21 mouse cellular contexts compared by ENCODE assay signal in the genomic region with DNA sequence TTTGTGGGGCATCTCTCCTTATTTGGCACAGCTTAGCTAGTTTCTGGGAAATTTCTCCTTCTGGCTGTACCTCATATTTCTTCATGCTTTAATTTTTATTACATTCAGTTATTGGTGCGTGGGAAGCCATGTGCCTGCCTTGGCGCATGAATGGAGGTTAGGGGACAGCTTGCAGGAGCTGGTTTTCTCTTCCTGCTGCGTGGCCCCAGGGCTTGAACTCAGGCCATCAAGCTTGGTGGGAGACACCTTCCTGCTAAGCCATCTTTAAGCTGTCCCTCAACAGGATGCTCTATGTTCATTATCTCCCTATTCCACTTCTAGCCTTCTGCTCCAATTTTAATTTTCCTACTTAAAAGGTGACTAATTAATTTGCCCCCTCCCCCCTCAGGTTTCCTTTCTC. TPM values are rescaled to one million over a fixed set of nuclear protein-coding genes. Genes with fewer than 3 reads are reported as not detected.
DNase-seq lines count a peak whose midpoint lies in the region; ATAC-seq and TF ChIP-seq lines count a peak whose summit lies in the region.
"Had no signal": no experiment of that assay in that cellular context is flagged by ENCODE, and none has a peak within 500 bp of the region (broad histone marks: within the 10 kb centered on the region; RNA-seq: fewer than 3 reads in every experiment).

No protein-coding gene starts in this region.

- no peaks in the 10 kb centered on the region for H3K27me3 ChIP-seq in stomach, postnatal 0 days (ENCODE audit: control insufficient read depth, insufficient read depth, low read length)
- H3K27me3 ChIP-seq in heart, embryonic 12.5 days (replicated peaks) = peaks cover 34% of the 10 kb centered on the region

- 0 out of 2 replicates have a peak, but pooled peaks cover 2% of the 10 kb centered on the region for H3K4me1 ChIP-seq in stomach, postnatal 0 days (replicated peaks; ENCODE audit: control insufficient read depth, insufficient read depth)
- H3K4me1 ChIP-seq in heart, embryonic 12.5 days (replicated peaks) = peaks cover 22% of the 10 kb centered on the region

- no peaks in the 10 kb centered on the region for H3K36me3 ChIP-seq in stomach, postnatal 0 days (ENCODE audit: control insufficient read depth, insufficient read depth, low read length)
- H3K36me3 ChIP-seq in heart, embryonic 12.5 days = no peaks in the 10 kb centered on the region
- H3K36me3 ChIP-seq: embryonic facial prominence, embryonic 12.5 days; embryonic facial prominence, embryonic 15.5 days; forebrain, embryonic 12.5 days; forebrain, embryonic 15.5 days; heart, embryonic 10.5 days; hindbrain, embryonic 12.5 days; hindbrain, embryonic 15.5 days had no signal

- H3K4me2 ChIP-seq in stomach, postnatal 0 days (replicated peaks; ENCODE audit: low read depth) = no peak overlapping the region
- H3K4me2 ChIP-seq in heart, embryonic 12.5 days = no peak overlapping the region
- H3K4me2 ChIP-seq: embryonic facial prominence, embryonic 12.5 days; embryonic facial prominence, embryonic 15.5 days; forebrain, embryonic 12.5 days; forebrain, embryonic 15.5 days; hindbrain, embryonic 12.5 days; hindbrain, embryonic 15.5 days had no signal

- no peak for TF ChIP-seq CTCF in stomach, postnatal 0 days (IDR thresholded peaks at IDR 0.05; ENCODE audit: low read depth)

- H3K9ac ChIP-seq in stomach, postnatal 0 days (ENCODE audit: low read length) = no peak overlapping the region
- H3K9ac ChIP-seq in heart, embryonic 12.5 days = no peak overlapping the region
- H3K9ac ChIP-seq: embryonic facial prominence, embryonic 12.5 days; embryonic facial prominence, embryonic 15.5 days; forebrain, embryonic 12.5 days; forebrain, embryonic 15.5 days; hindbrain, embryonic 12.5 days; hindbrain, embryonic 15.5 days had no signal

- peak overlapping the region; percentile 58; the same call in 1 of the 2 replicates for H3K27ac ChIP-seq in stomach, postnatal 0 days (replicated peaks)
- H3K27ac ChIP-seq in heart, embryonic 12.5 days (ENCODE audit: poor library complexity, severe bottlenecking) = no peak overlapping the region
- H3K27ac ChIP-seq: embryonic facial prominence, embryonic 12.5 days; embryonic facial prominence, embryonic 15.5 days; forebrain, embryonic 12.5 days; forebrain, embryonic 15.5 days; heart, adult 2 months; heart, embryonic 10.5 days; hindbrain, embryonic 12.5 days; hindbrain, embryonic 15.5 days had no signal

- DNase-seq in cerebellum, postnatal 14 days = peak; percentile 51 to 58
- no peak for DNase-seq in cerebellum, adult 8-10 months
- DNase-seq in brain, adult 2 months (ENCODE audit: low read depth, low spot score) = peak; percentile 10
- DNase-seq in fat pad, adult 2 months (ENCODE audit: extremely low read depth, low read depth, low spot score) = peak; percentile 77
- DNase-seq in stomach, postnatal 0 days (ENCODE audit: low spot score) = no peak
- DNase-seq: adrenal gland, adult 8-10 months; adrenal gland, postnatal 36 days; cerebellum, adult 11-12 months; gastrocnemius, postnatal 25 days; heart, adult 2 months; kidney, adult 18-20 months had no signal

- no peak overlapping the region for H3K4me3 ChIP-seq in stomach, postnatal 0 days (ENCODE audit: low read depth, low read length)
- no peak overlapping the region for H3K4me3 ChIP-seq in heart, embryonic 12.5 days
- H3K4me3 ChIP-seq: embryonic facial prominence, embryonic 12.5 days; embryonic facial prominence, embryonic 15.5 days; forebrain, embryonic 12.5 days; forebrain, embryonic 15.5 days; heart, adult 2 months; heart, embryonic 10.5 days; hindbrain, embryonic 12.5 days; hindbrain, embryonic 15.5 days had no signal

- whole genome bisulfite sequencing in stomach, postnatal 0 days = 83% methylated on average over 3 of the region's 3 CpGs
- 85% methylated on average over 3 of the region's 3 CpGs for WGBS in heart, embryonic 12.5 days

- H3K9me3 ChIP-seq in stomach, postnatal 0 days (ENCODE audit: control insufficient read depth, low read length) = no peaks in the 10 kb centered on the region
- no peaks in the 10 kb centered on the region for H3K9me3 ChIP-seq in heart, embryonic 12.5 days (replicated peaks)
- H3K9me3 ChIP-seq: embryonic facial prominence, embryonic 12.5 days; embryonic facial prominence, embryonic 15.5 days; forebrain, embryonic 12.5 days; forebrain, embryonic 15.5 days; heart, embryonic 10.5 days; hindbrain, embryonic 12.5 days; hindbrain, embryonic 15.5 days had no signal

- no peak for TF ChIP-seq EP300 in stomach, postnatal 0 days (optimal IDR thresholded peaks at IDR 0.05)

- ATAC-seq in stomach, postnatal 0 days (ENCODE audit: low FRiP score, low TSS enrichment) = no peak
- ATAC-seq in heart, embryonic 12.5 days (ENCODE audit: insufficient number of reproducible peaks, low FRiP score) = no peak
- ATAC-seq: activated CD4-positive, CD25-positive, alpha-beta regulatory T cell, adult 4 months; CD4-positive, CD25-positive, alpha-beta regulatory T cell, adult 4 months; forebrain, embryonic 15.5 days had no signal

RNA-seq across cellular contexts. Expression of gene Lgals3, which starts 3.2 kb away (rescaled TPM):
- 359 and 387 TPM in 2 replicates for polyA plus RNA-seq in stomach, postnatal 0 days (2015; fragmentation: Nextera tagmentation; extraction: Ambion mirVana)
- polyA plus RNA-seq in heart, embryonic 12.5 days (2016; fragmentation: Nextera tagmentation; extraction: Ambion mirVana) = 1.7 and 1.9 TPM in 2 replicates

RNA-seq across cellular contexts. Expression of gene Dlgap5, which starts 47.4 kb away (rescaled TPM):
- 5.9 and 7.4 TPM in 2 replicates for polyA plus RNA-seq in stomach, postnatal 0 days (2015; fragmentation: Nextera tagmentation; extraction: Ambion mirVana)
- polyA plus RNA-seq in heart, embryonic 12.5 days (2016; fragmentation: Nextera tagmentation; extraction: Ambion mirVana) = 45.7 and 51.8 TPM in 2 replicates

Comparison
In these comparisons a context has a peak if more than half of its experiments do, and no peak if none do; other contexts are left out.
1. DNase-seq: peak in cerebellum, postnatal 14 days (2 of 2), brain, adult 2 months (single experiment) and fat pad, adult 2 months (single experiment); none in cerebellum, adult 8-10 months (single experiment) and stomach, postnatal 0 days (single experiment).
2. RNA of gene Lgals3, which starts 3.2 kb away (polyA plus RNA-seq): 359 to 387 TPM in stomach, postnatal 0 days; 1.7 to 1.9 TPM in heart, embryonic 12.5 days; every median in the first group is over 100 times any median in the second.